Mouse (Mus musculus): ENCODE measurements at regions not wholly inside any gene's neighbourhood (a gene's known extent, or its start where the extent isn't known, plus 50 kb on each side); places are given as distances from the start of the nearest gene placed in this dataset.

DNA sequence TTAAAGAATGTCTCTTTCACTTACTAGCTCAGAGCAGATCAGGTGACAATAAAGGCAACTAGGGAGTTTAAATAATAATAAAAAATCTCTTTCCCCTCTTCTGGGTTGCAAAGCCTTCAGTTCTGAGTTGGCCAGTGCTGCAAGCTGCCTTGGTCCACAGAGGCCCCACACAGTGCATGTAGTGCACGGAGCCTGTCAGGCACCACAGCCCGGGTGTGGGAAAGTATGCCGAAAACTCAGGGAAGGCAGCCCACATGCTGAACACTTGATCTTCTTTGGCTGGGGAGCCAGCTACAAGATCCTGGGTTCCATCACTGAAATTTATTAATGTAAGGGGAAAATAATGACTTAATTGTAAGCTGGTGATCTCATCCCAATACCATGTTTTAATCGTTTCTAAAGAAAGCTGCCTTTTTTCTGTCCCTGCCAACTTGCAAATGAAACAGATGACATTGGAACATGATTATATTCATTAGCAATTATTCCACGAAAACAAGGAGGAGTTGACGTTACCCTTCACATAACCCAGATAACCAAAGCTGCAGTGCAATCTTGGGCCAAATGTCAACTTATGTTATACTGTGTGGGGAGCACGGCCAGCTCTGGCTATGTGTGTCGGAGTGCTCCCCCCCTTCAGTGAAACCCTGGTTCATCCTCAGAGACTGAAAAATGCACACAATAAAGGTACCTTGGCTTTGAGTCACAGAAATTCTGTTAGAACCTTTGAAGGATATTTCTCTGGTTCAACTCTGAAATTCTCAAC, 87.1 kb upstream of the Sash1 start:
- TF ChIP-seq EP300 (IDR thresholded peaks at IDR 0.05; ENCODE audit: insufficient read depth, low read depth, low read length) = no peak
- no peak for TF ChIP-seq CTCF (IDR thresholded peaks at IDR 0.05; ENCODE audit: low read depth, low read length)

Data from ES-Bruce4 (cell line).